Mouse (Mus musculus) forebrain, embryonic 16.5 days (tissue): ENCODE measurements around the gene Tmem86b. TPM values are rescaled to one million over a fixed set of nuclear protein-coding genes. Genes with fewer than 3 reads are reported as not detected.

Experiments used
- ATAC-seq: fragments of 200-750 bp; cut with Nextera tagmentation; 2 replicates; pipeline ENCODE4 v1.8.0; 2017; ENCODE audit warnings: mild to moderate bottlenecking, moderate library complexity
- H3K27ac ChIP-seq: fragments of 300-500 bp; sonication (generic); 2 replicates; pipeline ENCODE4 v1.5.1; 2014; ENCODE audit warnings: low read length, control low read depth
- H3K27me3 ChIP-seq: fragments of 300-500 bp; sonication (generic); replicated peaks from 2 replicates; pipeline ENCODE4 v1.6.1; 2014; ENCODE audit warnings: low read length; ENCODE audit not compliant: control insufficient read depth, insufficient read depth
- H3K36me3 ChIP-seq: fragments of 300-500 bp; sonication (generic); 2 replicates; pipeline ENCODE4 v1.6.1; 2014; ENCODE audit not compliant: control insufficient read depth, insufficient read depth
- H3K4me1 ChIP-seq: fragments of 300-500 bp; sonication (generic); replicated peaks from 2 replicates; pipeline ENCODE4 v1.6.1; 2014; ENCODE audit warnings: low read length; ENCODE audit not compliant: control insufficient read depth, insufficient read depth
- H3K4me2 ChIP-seq: fragments of 300-500 bp; sonication (generic); 2 replicates; pipeline ENCODE4 v1.6.1; 2014; ENCODE audit warnings: mild to moderate bottlenecking, low read length, control low read depth
- H3K4me3 ChIP-seq: fragments of 300-500 bp; sonication (generic); replicated peaks from 2 replicates; pipeline ENCODE4 v1.5.1; 2014; ENCODE audit warnings: mild to moderate bottlenecking, low read length, control low read depth
- H3K9ac ChIP-seq: fragments of 300-500 bp; sonication (generic); replicated peaks from 2 replicates; pipeline ENCODE4 v1.6.1; 2014; ENCODE audit warnings: low read depth, low read length, control low read depth
- H3K9me3 ChIP-seq: fragments of 300-500 bp; sonication (generic); 2 replicates; pipeline ENCODE4 v1.6.1; 2016; ENCODE audit warnings: low read length; ENCODE audit not compliant: control insufficient read depth
- WGBS: fragments of 180-500 bp; shearing (Covaris S2); extraction: QIAGEN DNeasy Blood & Tissue Kit; methylation state at CpG from one replicate; pipeline ENCODE4 v1.1.7; 2014; 5-methylcytosine and 5-hydroxymethylcytosine counted together
- polyA plus RNA-seq: library from polyadenylated mRNA; unstranded; fragments of >200 nt; fragmentation: Nextera tagmentation; extraction: Ambion mirVana; gene quantifications from 2 replicates; pipeline ENCODE4 v1.2.1, GENCODE M21; 2015

Tmem86b gene
- polyA plus RNA-seq, 1 experiment from 2014 or later = 2.9 TPM

GRCm38 (mm10) chr7:4636179-4636578 lies 5.0 kb upstream of the Tmem86b start:
- no peak overlapping the region for H3K27ac ChIP-seq
- H3K9me3 ChIP-seq = no peaks in the 10 kb centered on the region
- H3K4me3 ChIP-seq = no peak overlapping the region
- H3K4me1 ChIP-seq = no peaks in the 10 kb centered on the region
- no peak for ATAC-seq
- WGBS = 91% methylated on average over 4 of the region's 4 CpGs
- no peak overlapping the region for H3K4me2 ChIP-seq
- H3K9ac ChIP-seq = no peak overlapping the region
- H3K27me3 ChIP-seq = no peaks in the 10 kb centered on the region
- peaks cover 47% of the 10 kb centered on the region for H3K36me3 ChIP-seq

- WGBS = 92% methylated on average over 1 of the region's 1 CpGs
- ATAC-seq = no peak
These were observed 1.0 kb downstream of the Tmem86b start for GRCm38 (mm10) chr7:4630198-4630597.

GRCm38 (mm10) chr7:4629586-4629985 lies 1.6 kb downstream of the Tmem86b start:
- Histone ChIP-seq H3K4me2 (no peak overlapping the region), H3K27me3 (no peaks in the 10 kb centered on the region), H3K9me3 (no peaks in the 10 kb centered on the region), H3K36me3 (peaks cover 27% of the 10 kb centered on the region), H3K4me1 (no peaks in the 10 kb centered on the region), H3K4me3 (no peak overlapping the region), H3K9ac (no peak overlapping the region), H3K27ac (no peak overlapping the region)
- WGBS = 92% methylated on average over 5 of the region's 5 CpGs
- no peak for ATAC-seq

More at GRCm38 (mm10) chr7:4630198-4630597, 1.0 kb downstream of the Tmem86b start:
- H3K4me1 ChIP-seq = no peaks in the 10 kb centered on the region
- H3K4me2 ChIP-seq = no peak overlapping the region
- peaks cover 31% of the 10 kb centered on the region for H3K36me3 ChIP-seq
- no peak overlapping the region for H3K4me3 ChIP-seq
- H3K27me3 ChIP-seq = no peaks in the 10 kb centered on the region
- no peaks in the 10 kb centered on the region for H3K9me3 ChIP-seq
- H3K9ac ChIP-seq = no peak overlapping the region
- H3K27ac ChIP-seq = no peak overlapping the region

- Histone ChIP-seq H3K27me3 (no peaks in the 10 kb centered on the region), H3K9me3 (no peaks in the 10 kb centered on the region), H3K4me2 (no peak overlapping the region), H3K4me3 (no peak overlapping the region), H3K36me3 (peaks cover 12% of the 10 kb centered on the region), H3K27ac (no peak overlapping the region), H3K4me1 (no peaks in the 10 kb centered on the region), H3K9ac (no peak overlapping the region)
- no peak for ATAC-seq
- 93% methylated on average over 2 of the region's 2 CpGs for WGBS
These were observed 5.3 kb downstream of the Tmem86b start for GRCm38 (mm10) chr7:4625928-4626327.

GRCm38 (mm10) chr7:4624343-4624742 lies 6.9 kb downstream of the Tmem86b start:
- Histone ChIP-seq H3K4me2 (no peak overlapping the region), H3K4me3 (no peak overlapping the region), H3K9me3 (no peaks in the 10 kb centered on the region), H3K27me3 (no peaks in the 10 kb centered on the region), H3K36me3 (peaks cover 6% of the 10 kb centered on the region), H3K27ac (no peak overlapping the region), H3K4me1 (no peaks in the 10 kb centered on the region), H3K9ac (no peak overlapping the region)
- no peak for ATAC-seq
- 44% methylated on average over 1 of the region's 1 CpGs for WGBS

GRCm38 (mm10) chr7:4623544-4624189 lies 7.6 kb downstream of the Tmem86b start:
- Histone ChIP-seq H3K36me3 (peaks cover 6% of the 10 kb centered on the region), H3K27me3 (no peaks in the 10 kb centered on the region), H3K4me2 (no peak overlapping the region), H3K9me3 (no peaks in the 10 kb centered on the region), H3K4me3 (no peak overlapping the region), H3K9ac (no peak overlapping the region), H3K27ac (no peak overlapping the region), H3K4me1 (no peaks in the 10 kb centered on the region)
- ATAC-seq = peak; percentile 68
- 19% methylated on average over 4 of the region's 4 CpGs for WGBS

GRCm38 (mm10) chr7:4619979-4620378 lies 11.2 kb downstream of the Tmem86b start:
- Histone ChIP-seq H3K4me1 (no peaks in the 10 kb centered on the region), H3K27ac (no peak overlapping the region), H3K4me2 (no peak overlapping the region), H3K4me3 (no peak overlapping the region), H3K9ac (no peak overlapping the region), H3K36me3 (no peaks in the 10 kb centered on the region), H3K9me3 (no peaks in the 10 kb centered on the region), H3K27me3 (no peaks in the 10 kb centered on the region)
- WGBS = 42% methylated on average over 1 of the region's 1 CpGs
- ATAC-seq = no peak

GRCm38 (mm10) chr7:4613740-4614403 lies 17.4 kb downstream of the Tmem86b start:
- Histone ChIP-seq H3K36me3 (no peaks in the 10 kb centered on the region), H3K27ac (no peak overlapping the region), H3K4me2 (no peak overlapping the region), H3K9me3 (no peaks in the 10 kb centered on the region), H3K4me3 (no peak overlapping the region), H3K4me1 (no peaks in the 10 kb centered on the region), H3K9ac (no peak overlapping the region), H3K27me3 (no peaks in the 10 kb centered on the region)
- 82% methylated on average over 14 of the region's 14 CpGs for WGBS
- ATAC-seq = no peak

- H3K4me2 ChIP-seq = no peak overlapping the region
- ATAC-seq = no peak
These were observed 18.3 kb downstream of the Tmem86b start for GRCm38 (mm10) chr7:4612956-4613355.

More at GRCm38 (mm10) chr7:4612956-4613355, 18.3 kb downstream of the Tmem86b start:
- Histone ChIP-seq H3K4me1 (no peaks in the 10 kb centered on the region), H3K27ac (no peak overlapping the region), H3K36me3 (no peaks in the 10 kb centered on the region), H3K9me3 (no peaks in the 10 kb centered on the region), H3K4me3 (no peak overlapping the region), H3K9ac (no peak overlapping the region), H3K27me3 (no peaks in the 10 kb centered on the region)
- 79% methylated on average over 1 of the region's 1 CpGs for WGBS
